Mouse (Mus musculus): ENCODE data around the gene Gm17018. TPM values are rescaled to one million over a fixed set of nuclear protein-coding genes. Genes with fewer than 3 reads are reported as not detected.

Gm17018 gene
- polyA plus RNA-seq, 1 experiment from 2014 or later = 30.4 TPM

DNA sequence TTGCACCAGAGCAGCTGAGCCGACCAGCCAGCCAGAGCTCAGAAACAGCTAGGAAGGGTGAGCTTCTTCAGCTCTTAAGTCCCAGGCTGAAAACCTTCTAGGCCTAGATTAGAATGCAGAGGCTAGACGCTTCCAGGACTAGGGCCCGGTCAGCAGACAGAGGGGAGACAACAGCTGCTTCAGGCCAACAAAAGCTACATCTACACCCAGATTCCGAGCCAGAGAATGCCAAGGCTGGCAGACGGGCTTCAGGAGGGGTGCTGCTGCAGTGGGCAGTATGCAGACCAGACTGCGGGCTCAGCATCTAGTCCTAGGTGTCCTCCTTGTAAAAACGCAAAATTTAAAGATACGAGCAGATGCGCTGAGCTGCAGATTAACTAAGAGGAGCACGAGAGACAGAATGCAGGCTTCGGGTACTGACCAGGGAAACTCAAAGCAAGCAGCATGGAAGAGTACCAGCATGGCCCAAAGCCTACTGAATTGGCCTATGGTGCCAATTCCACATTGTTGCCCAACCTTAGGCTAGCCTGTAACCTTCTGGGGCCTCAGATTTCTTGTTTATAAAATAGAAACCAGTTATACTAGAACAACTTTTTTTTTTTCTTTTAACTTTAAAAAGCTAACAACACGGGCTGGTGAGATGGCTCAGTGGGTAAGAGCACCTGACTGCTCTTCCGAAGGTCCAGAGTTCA is 48.4 kb downstream of the Gm17018 start:
- no peak for ATAC-seq (ENCODE audit: low FRiP score, low TSS enrichment)
- WGBS = 89% methylated on average over 13 of the region's 13 CpGs
- H3K4me3 ChIP-seq (ENCODE audit: low read depth, low read length) = no peak overlapping the region

DNA sequence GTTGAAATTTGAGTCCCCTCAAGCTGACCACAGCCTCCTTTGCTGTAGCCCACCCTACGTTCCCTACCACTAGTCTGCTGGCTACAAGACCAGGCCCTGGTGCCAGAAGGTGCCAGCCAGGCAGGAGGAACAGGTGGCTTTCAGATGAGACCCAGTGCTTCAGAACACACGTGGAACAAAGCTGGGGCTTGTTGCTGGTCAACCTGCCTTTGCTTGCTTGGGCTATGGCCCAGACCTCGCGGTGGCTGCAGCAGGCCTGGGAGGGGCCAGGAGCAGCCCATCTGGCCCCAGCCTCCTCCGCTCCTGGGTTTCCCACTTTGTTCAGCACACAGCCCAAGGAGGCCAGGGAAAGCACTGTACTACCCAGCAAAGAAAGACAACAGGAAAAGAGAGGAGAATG is 50.4 kb downstream of the Gm17018 start:
- H3K4me3 ChIP-seq (ENCODE audit: low read depth, low read length) = no peak overlapping the region
- WGBS = 69% methylated on average over 5 of the region's 5 CpGs
- no peak for TF ChIP-seq EP300 (optimal IDR thresholded peaks at IDR 0.05)
- no peak for TF ChIP-seq CTCF (IDR thresholded peaks at IDR 0.05; ENCODE audit: low read depth)
- H3K27ac ChIP-seq (replicated peaks) = no peak overlapping the region
- no peaks in the 10 kb centered on the region for H3K36me3 ChIP-seq (ENCODE audit: control insufficient read depth, insufficient read depth, low read length)
- DNase-seq (ENCODE audit: low spot score) = no peak
- H3K4me1 ChIP-seq (replicated peaks; ENCODE audit: control insufficient read depth, insufficient read depth) = peaks cover 7% of the 10 kb centered on the region; the same call in 1 of the 2 replicates
- H3K9ac ChIP-seq (ENCODE audit: low read length) = no peak overlapping the region
- ATAC-seq (ENCODE audit: low FRiP score, low TSS enrichment) = no peak
- no peaks in the 10 kb centered on the region for H3K9me3 ChIP-seq (ENCODE audit: control insufficient read depth, low read length)
- H3K27me3 ChIP-seq (ENCODE audit: control insufficient read depth, insufficient read depth, low read length) = no peaks in the 10 kb centered on the region
- no peak overlapping the region for H3K4me2 ChIP-seq (replicated peaks; ENCODE audit: low read depth)

More for the DNA sequence above, 48.4 kb downstream of the Gm17018 start:
- Histone ChIP-seq H3K36me3 (ENCODE audit: control insufficient read depth, insufficient read depth, low read length) (no peaks in the 10 kb centered on the region), H3K27ac (replicated peaks) (no peak overlapping the region), H3K27me3 (ENCODE audit: control insufficient read depth, insufficient read depth, low read length) (no peaks in the 10 kb centered on the region), H3K4me1 (replicated peaks; ENCODE audit: control insufficient read depth, insufficient read depth) (no peaks in the 10 kb centered on the region), H3K9me3 (ENCODE audit: control insufficient read depth, low read length) (no peaks in the 10 kb centered on the region), H3K9ac (ENCODE audit: low read length) (no peak overlapping the region), H3K4me2 (replicated peaks; ENCODE audit: low read depth) (no peak overlapping the region)
- DNase-seq (ENCODE audit: low spot score) = no peak
- TF ChIP-seq CTCF (IDR thresholded peaks at IDR 0.05; ENCODE audit: low read depth) (no peak), EP300 (optimal IDR thresholded peaks at IDR 0.05) (no peak)

DNA sequence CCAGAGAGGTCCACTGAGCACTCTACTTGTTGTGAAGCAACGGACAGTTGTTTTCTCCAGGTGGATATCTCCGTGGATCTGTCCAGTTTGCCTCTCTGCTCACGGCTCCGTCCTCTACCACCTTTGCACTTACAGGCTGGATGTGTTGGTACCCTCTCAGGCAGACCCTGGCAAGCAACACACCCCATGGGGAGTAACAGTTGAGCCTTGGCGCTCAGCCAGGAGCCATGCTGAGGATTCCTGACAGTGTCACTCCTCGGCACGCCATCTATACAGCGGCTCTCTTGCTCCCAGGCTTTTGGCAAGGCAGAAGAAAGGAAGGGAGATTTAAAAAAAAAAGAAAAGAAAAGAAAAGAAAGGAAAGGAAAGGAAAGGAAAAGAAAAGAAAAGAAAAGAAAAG is 54.0 kb downstream of the Gm17018 start:
- WGBS = 79% methylated on average over 8 of the region's 8 CpGs
- no peak for DNase-seq (ENCODE audit: low spot score)

DNA sequence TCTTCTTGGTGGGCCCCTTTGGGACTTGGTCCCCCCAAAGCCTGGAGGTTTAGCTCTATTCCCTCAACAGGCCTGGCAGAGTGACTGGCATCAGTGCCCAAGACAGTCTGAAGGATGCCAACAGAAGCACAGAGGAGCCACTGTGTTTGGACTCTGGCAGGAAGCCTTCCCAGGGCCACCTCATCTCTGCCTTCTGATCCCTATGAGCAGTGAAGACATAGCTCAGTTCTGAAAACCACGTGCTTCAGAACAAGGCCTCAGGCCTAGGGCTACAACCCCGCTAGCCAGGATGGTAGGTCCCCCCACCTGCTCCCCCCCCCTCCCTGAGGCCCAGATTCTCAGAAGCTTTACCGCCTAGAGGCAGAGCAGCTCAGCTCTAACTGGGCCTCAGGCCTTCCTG is 54.5 kb downstream of the Gm17018 start:
- ATAC-seq (ENCODE audit: low FRiP score, low TSS enrichment) = 0 out of 2 replicates have a peak, but pooled peaks have one; percentile 7
- no peak for DNase-seq (ENCODE audit: low spot score)
- no peaks in the 10 kb centered on the region for H3K9me3 ChIP-seq (ENCODE audit: control insufficient read depth, low read length)
- no peak overlapping the region for H3K4me3 ChIP-seq (ENCODE audit: low read depth, low read length)
- H3K27ac ChIP-seq (replicated peaks) = no peak overlapping the region
- TF ChIP-seq EP300 (optimal IDR thresholded peaks at IDR 0.05) (no peak), CTCF (IDR thresholded peaks at IDR 0.05; ENCODE audit: low read depth) (no peak)
- H3K4me2 ChIP-seq (replicated peaks; ENCODE audit: low read depth) = no peak overlapping the region
- WGBS = 75% methylated on average over 3 of the region's 3 CpGs
- peaks cover 7% of the 10 kb centered on the region; the same call in 1 of the 2 replicates for H3K4me1 ChIP-seq (replicated peaks; ENCODE audit: control insufficient read depth, insufficient read depth)
- no peaks in the 10 kb centered on the region for H3K27me3 ChIP-seq (ENCODE audit: control insufficient read depth, insufficient read depth, low read length)
- H3K36me3 ChIP-seq (ENCODE audit: control insufficient read depth, insufficient read depth, low read length) = no peaks in the 10 kb centered on the region
- H3K9ac ChIP-seq (ENCODE audit: low read length) = no peak overlapping the region; the same call in 1 of the 2 replicates

More for the DNA sequence above, 54.0 kb downstream of the Gm17018 start:
- no peak overlapping the region for H3K27ac ChIP-seq (replicated peaks)
- no peaks in the 10 kb centered on the region for H3K27me3 ChIP-seq (ENCODE audit: control insufficient read depth, insufficient read depth, low read length)
- H3K36me3 ChIP-seq (ENCODE audit: control insufficient read depth, insufficient read depth, low read length) = no peaks in the 10 kb centered on the region
- no peak for ATAC-seq (ENCODE audit: low FRiP score, low TSS enrichment)
- no peak for TF ChIP-seq EP300 (optimal IDR thresholded peaks at IDR 0.05)
- no peak for TF ChIP-seq CTCF (IDR thresholded peaks at IDR 0.05; ENCODE audit: low read depth)
- no peaks in the 10 kb centered on the region for H3K9me3 ChIP-seq (ENCODE audit: control insufficient read depth, low read length)
- H3K4me3 ChIP-seq (ENCODE audit: low read depth, low read length) = no peak overlapping the region
- H3K9ac ChIP-seq (ENCODE audit: low read length) = no peak overlapping the region
- H3K4me2 ChIP-seq (replicated peaks; ENCODE audit: low read depth) = no peak overlapping the region
- H3K4me1 ChIP-seq (replicated peaks; ENCODE audit: control insufficient read depth, insufficient read depth) = peaks cover 7% of the 10 kb centered on the region; the same call in 1 of the 2 replicates

DNA sequence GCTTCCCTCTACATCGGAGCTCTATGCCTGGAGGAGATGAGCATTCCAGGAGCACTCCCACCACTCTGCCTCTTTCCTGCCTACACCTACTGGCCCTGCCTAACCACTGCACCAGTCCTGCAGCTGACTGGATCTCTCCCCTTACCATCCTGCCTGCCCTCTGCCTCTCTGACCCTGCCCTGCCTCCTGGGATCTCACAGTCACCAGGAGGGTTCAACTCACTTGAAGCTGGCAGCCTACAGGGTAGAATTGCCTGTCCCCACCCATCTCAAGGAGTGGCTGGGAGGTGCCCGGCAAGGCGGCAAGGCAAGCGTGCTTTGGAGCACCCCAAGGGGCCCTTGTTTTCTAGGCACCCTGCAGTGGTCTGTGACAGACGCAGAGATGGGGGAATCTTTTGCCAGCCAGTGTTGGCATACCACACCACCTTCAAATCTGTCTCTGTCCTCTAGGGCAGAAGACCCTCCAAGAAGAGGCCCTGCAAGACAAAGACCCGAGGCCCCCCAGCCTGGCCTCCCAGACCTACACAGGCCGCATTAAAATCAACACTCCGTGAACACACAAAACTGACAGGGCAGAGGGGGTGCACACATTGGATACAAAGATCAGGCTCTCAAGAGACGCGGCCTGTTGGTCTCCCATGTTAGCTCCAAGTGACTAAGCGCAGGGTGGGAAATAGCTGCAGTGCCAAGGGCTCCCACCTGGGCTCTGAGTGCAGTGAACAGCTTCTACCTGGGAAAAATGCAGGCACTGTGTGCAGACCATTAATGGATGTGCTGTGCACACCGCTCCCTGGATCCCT is 55.2 kb downstream of the Gm17018 start:
- 62% methylated on average over 12 of the region's 12 CpGs for WGBS
- Histone ChIP-seq H3K9ac (ENCODE audit: low read length) (peak overlapping the region; percentile 23; the same call in 1 of the 2 replicates), H3K4me3 (ENCODE audit: low read depth, low read length) (no peak overlapping the region), H3K9me3 (ENCODE audit: control insufficient read depth, low read length) (no peaks in the 10 kb centered on the region), H3K4me2 (replicated peaks; ENCODE audit: low read depth) (no peak overlapping the region), H3K27ac (replicated peaks) (no peak overlapping the region), H3K36me3 (ENCODE audit: control insufficient read depth, insufficient read depth, low read length) (no peaks in the 10 kb centered on the region), H3K4me1 (replicated peaks; ENCODE audit: control insufficient read depth, insufficient read depth) (peaks cover 7% of the 10 kb centered on the region; the same call in 1 of the 2 replicates), H3K27me3 (ENCODE audit: control insufficient read depth, insufficient read depth, low read length) (no peaks in the 10 kb centered on the region)
- ATAC-seq (ENCODE audit: low FRiP score, low TSS enrichment) (peak; percentile 27), DNase-seq (ENCODE audit: low spot score) (peak; percentile 56)
- TF ChIP-seq CTCF (IDR thresholded peaks at IDR 0.05; ENCODE audit: low read depth) (no peak), EP300 (optimal IDR thresholded peaks at IDR 0.05) (no peak)

DNA sequence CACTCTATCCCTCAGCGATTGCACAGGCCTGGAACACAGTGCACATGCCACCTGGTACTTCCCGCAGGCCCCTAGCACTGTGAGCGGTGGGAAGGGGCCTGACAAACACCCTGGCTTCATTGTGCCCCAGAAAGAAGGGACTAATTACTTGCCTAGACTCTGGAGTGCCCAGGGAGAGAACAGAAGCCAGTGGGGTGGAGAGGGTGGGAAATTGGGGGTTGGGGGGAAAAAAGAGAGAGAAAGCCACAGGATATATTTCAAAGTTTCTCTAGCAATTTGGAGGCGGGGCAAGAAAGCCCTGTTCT is 55.8 kb downstream of the Gm17018 start:
- no peaks in the 10 kb centered on the region for H3K9me3 ChIP-seq (ENCODE audit: control insufficient read depth, low read length)
- H3K9ac ChIP-seq (ENCODE audit: low read length) = no peak overlapping the region
- H3K36me3 ChIP-seq (ENCODE audit: control insufficient read depth, insufficient read depth, low read length) = no peaks in the 10 kb centered on the region
- peaks cover 7% of the 10 kb centered on the region; the same call in 1 of the 2 replicates for H3K4me1 ChIP-seq (replicated peaks; ENCODE audit: control insufficient read depth, insufficient read depth)
- no peak overlapping the region for H3K27ac ChIP-seq (replicated peaks)
- WGBS = 54% methylated on average over 4 of the region's 4 CpGs
- no peak overlapping the region for H3K4me2 ChIP-seq (replicated peaks; ENCODE audit: low read depth)
- TF ChIP-seq EP300 (optimal IDR thresholded peaks at IDR 0.05) (no peak), CTCF (IDR thresholded peaks at IDR 0.05; ENCODE audit: low read depth) (no peak)
- no peak for DNase-seq (ENCODE audit: low spot score)
- H3K4me3 ChIP-seq (ENCODE audit: low read depth, low read length) = no peak overlapping the region
- no peaks in the 10 kb centered on the region for H3K27me3 ChIP-seq (ENCODE audit: control insufficient read depth, insufficient read depth, low read length)
- ATAC-seq (ENCODE audit: low FRiP score, low TSS enrichment) = no peak

All from stomach, postnatal 0 days (tissue).